Mouse (Mus musculus): ENCODE data around the gene Stox2. TPM values are rescaled to one million over a fixed set of nuclear protein-coding genes. Genes with fewer than 3 reads are reported as not detected.
A peak's percentile ranks its signal among the peaks of the same experiment; 100 is the strongest.

Gene Stox2
- total and polyA plus RNA-seq, 3 experiments, result 0.27 TPM; not detected in 2

DNA sequence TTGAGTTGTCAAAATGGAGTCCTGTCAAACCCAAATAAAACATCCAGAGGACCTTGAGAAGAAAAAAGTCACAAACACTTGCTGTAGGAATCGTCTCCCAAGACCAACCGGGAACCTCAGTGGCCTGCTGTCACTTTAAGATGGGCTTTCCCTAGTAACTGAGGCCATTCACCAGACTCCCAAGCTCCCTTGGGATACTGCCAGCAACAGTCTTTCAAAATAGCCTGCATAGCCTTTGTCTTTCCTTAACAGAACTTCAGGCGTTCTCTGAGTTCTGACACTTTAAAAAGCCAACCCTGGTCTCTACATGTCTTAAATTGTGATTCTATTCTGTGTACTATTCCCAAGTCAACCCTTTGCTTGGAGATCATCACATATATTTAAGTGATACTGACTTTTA is 64.9 kb downstream of the Stox2 start:
- TF ChIP-seq TAL1 (conservative IDR thresholded peaks at IDR 0.05; ENCODE audit: low read depth, low read length) (no peak), CTCF (IDR thresholded peaks at IDR 0.05; ENCODE audit: low read depth, low read length) (no peak), POLR2AphosphoS5 (IDR thresholded peaks at IDR 0.05; ENCODE audit: insufficient replicate concordance, low read depth, low read length) (no peak)

DNA sequence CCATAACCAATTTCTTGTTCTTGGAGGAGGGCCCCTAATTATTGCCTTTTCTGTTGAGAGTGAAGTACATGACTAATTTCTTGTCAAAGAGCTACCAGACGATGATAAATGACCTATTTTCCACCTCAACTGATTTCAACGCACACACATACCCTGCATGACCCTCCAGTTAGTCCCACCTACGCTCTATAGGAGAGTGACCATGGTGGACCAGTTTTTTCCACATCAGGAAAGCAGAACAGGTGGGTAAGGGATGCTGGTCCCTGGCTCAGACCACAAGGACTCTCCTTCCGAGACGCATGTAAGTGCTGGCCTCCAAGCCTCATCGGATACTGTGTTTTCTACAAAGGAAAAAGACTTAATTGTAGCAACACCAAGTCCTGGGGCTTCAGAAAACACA is 65.4 kb downstream of the Stox2 start:
- TF ChIP-seq POLR2AphosphoS5 (IDR thresholded peaks at IDR 0.05; ENCODE audit: insufficient replicate concordance, low read depth, low read length) (no peak), GATA2 (IDR thresholded peaks at IDR 0.05; ENCODE audit: borderline replicate concordance, low read depth, low read length) (no peak)
- no peaks in the 10 kb centered on the region for H3K9me3 ChIP-seq (replicated peaks)
- no peaks in the 10 kb centered on the region for H3K4me1 ChIP-seq (ENCODE audit: insufficient read depth, low read depth, low read length)
- H3K4me3 ChIP-seq (ENCODE audit: low read depth, low read length), result no peak overlapping the region
- no peaks in the 10 kb centered on the region for H3K27me3 ChIP-seq (ENCODE audit: insufficient read depth, low read length)
- ATAC-seq (ENCODE audit: extremely low read depth, insufficient number of reproducible peaks, low FRiP score, poor library complexity, severe bottlenecking) (no peak), DNase-seq (ENCODE audit: low spot score) (no peak)
- no peaks in the 10 kb centered on the region for H3K36me3 ChIP-seq (replicated peaks)

More for the DNA sequence above, 64.9 kb downstream of the Stox2 start:
- ATAC-seq (ENCODE audit: extremely low read depth, insufficient number of reproducible peaks, low FRiP score, poor library complexity, severe bottlenecking), result no peak
- DNase-seq (ENCODE audit: low spot score), result no peak
- no peaks in the 10 kb centered on the region for H3K27me3 ChIP-seq (ENCODE audit: insufficient read depth, low read length)
- no peaks in the 10 kb centered on the region for H3K4me1 ChIP-seq (ENCODE audit: insufficient read depth, low read depth, low read length)
- H3K36me3 ChIP-seq (replicated peaks), result no peaks in the 10 kb centered on the region
- no peaks in the 10 kb centered on the region for H3K9me3 ChIP-seq (replicated peaks)
- H3K4me3 ChIP-seq (ENCODE audit: low read depth, low read length), result no peak overlapping the region

DNA sequence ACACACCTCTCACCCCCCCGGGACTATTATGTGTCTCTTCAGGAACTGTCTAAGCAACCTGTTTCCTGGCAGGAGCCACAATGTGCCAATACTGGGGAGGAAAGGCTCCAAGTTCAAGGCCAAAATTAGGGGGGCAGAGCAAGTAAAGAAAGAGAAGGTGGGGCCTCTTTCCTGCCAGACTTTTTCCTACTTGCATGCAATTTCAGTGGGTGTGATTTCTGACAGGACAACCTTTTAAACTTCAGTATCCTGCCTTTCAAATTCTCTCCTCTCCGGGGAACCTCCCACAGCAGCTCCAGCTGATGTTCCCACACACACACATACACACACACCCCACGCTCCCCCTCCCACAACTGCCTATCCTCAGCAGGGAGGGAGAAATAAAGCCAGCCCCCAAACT is 66.1 kb downstream of the Stox2 start:
- Histone ChIP-seq H3K36me3 (replicated peaks) (no peaks in the 10 kb centered on the region), H3K27me3 (ENCODE audit: insufficient read depth, low read length) (no peaks in the 10 kb centered on the region), H3K4me1 (ENCODE audit: insufficient read depth, low read depth, low read length) (no peaks in the 10 kb centered on the region), H3K4me3 (ENCODE audit: low read depth, low read length) (no peak overlapping the region), H3K9me3 (replicated peaks) (no peaks in the 10 kb centered on the region)
- ATAC-seq (ENCODE audit: extremely low read depth, insufficient number of reproducible peaks, low FRiP score, poor library complexity, severe bottlenecking) (no peak), DNase-seq (ENCODE audit: low spot score) (no peak)
- TF ChIP-seq CTCF (IDR thresholded peaks at IDR 0.05; ENCODE audit: low read depth, low read length) (no peak), GATA1 (IDR thresholded peaks at IDR 0.05; ENCODE audit: borderline replicate concordance, low read length) (no peak), TAL1 (conservative IDR thresholded peaks at IDR 0.05; ENCODE audit: low read depth, low read length) (no peak), GATA2 (IDR thresholded peaks at IDR 0.05; ENCODE audit: borderline replicate concordance, low read depth, low read length) (no peak), POLR2AphosphoS5 (IDR thresholded peaks at IDR 0.05; ENCODE audit: insufficient replicate concordance, low read depth, low read length) (no peak)

DNA sequence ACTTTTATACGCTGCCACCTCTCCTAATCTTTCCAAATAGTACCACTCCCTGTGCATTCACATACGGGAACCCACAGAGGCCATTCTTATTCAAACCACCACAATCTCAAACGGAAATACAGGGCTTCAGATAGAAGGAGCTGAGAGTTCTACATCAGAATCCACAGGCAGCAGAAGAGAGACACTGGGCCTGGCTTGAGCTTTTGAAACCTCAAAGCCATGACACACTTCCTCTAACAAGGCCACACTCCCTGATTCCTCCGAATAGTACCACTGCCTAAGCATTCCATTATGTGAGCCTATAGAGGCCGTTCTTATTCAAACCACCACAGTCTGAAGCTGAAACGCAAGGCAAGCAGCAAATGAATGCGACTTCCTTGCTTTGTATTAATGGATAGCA is 69.5 kb downstream of the Stox2 start:
- no peaks in the 10 kb centered on the region for H3K27me3 ChIP-seq (ENCODE audit: insufficient read depth, low read length)
- no peak for DNase-seq (ENCODE audit: low spot score)
- TF ChIP-seq TAL1 (conservative IDR thresholded peaks at IDR 0.05; ENCODE audit: low read depth, low read length), result no peak
- TF ChIP-seq GATA1 (IDR thresholded peaks at IDR 0.05; ENCODE audit: borderline replicate concordance, low read length), result no peak
- TF ChIP-seq POLR2AphosphoS5 (IDR thresholded peaks at IDR 0.05; ENCODE audit: insufficient replicate concordance, low read depth, low read length), result no peak
- no peak for TF ChIP-seq GATA2 (IDR thresholded peaks at IDR 0.05; ENCODE audit: borderline replicate concordance, low read depth, low read length)
- no peak for TF ChIP-seq CTCF (IDR thresholded peaks at IDR 0.05; ENCODE audit: low read depth, low read length)
- H3K36me3 ChIP-seq (replicated peaks), result no peaks in the 10 kb centered on the region
- H3K4me3 ChIP-seq (ENCODE audit: low read depth, low read length), result no peak overlapping the region
- ATAC-seq (ENCODE audit: extremely low read depth, insufficient number of reproducible peaks, low FRiP score, poor library complexity, severe bottlenecking), result no peak
- H3K4me1 ChIP-seq (ENCODE audit: insufficient read depth, low read depth, low read length), result no peaks in the 10 kb centered on the region
- H3K9me3 ChIP-seq (replicated peaks), result no peaks in the 10 kb centered on the region

DNA sequence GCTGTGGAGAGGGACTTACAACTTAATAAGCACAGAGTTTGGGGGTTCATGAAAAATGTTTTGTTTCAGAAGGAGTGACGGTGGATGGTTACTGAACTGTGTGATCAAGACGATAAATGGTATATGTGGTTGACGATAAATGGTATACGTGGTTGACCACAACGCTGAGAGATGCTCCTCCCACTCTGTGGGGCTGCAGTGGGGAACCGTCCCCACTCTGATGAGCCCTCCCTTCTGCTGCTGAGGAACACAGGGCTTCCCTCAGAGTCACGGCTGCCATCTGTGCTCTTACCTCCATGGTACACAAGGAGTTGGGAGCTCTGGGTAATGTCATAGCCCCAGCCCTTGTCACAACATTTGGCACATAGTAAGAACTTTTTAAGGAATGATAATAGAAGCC is 72.4 kb downstream of the Stox2 start:
- H3K27me3 ChIP-seq (ENCODE audit: insufficient read depth, low read length), result no peaks in the 10 kb centered on the region
- H3K4me3 ChIP-seq (ENCODE audit: low read depth, low read length), result no peak overlapping the region
- H3K9me3 ChIP-seq (replicated peaks), result no peaks in the 10 kb centered on the region
- no peaks in the 10 kb centered on the region for H3K36me3 ChIP-seq (replicated peaks)
- DNase-seq (ENCODE audit: low spot score), result no peak
- no peaks in the 10 kb centered on the region for H3K4me1 ChIP-seq (ENCODE audit: insufficient read depth, low read depth, low read length)
- TF ChIP-seq TAL1 (conservative IDR thresholded peaks at IDR 0.05; ENCODE audit: low read depth, low read length) (no peak), CTCF (IDR thresholded peaks at IDR 0.05; ENCODE audit: low read depth, low read length) (no peak), GATA1 (IDR thresholded peaks at IDR 0.05; ENCODE audit: borderline replicate concordance, low read length) (no peak), GATA2 (IDR thresholded peaks at IDR 0.05; ENCODE audit: borderline replicate concordance, low read depth, low read length) (no peak)
- ATAC-seq (ENCODE audit: extremely low read depth, insufficient number of reproducible peaks, low FRiP score, poor library complexity, severe bottlenecking), result no peak

DNA sequence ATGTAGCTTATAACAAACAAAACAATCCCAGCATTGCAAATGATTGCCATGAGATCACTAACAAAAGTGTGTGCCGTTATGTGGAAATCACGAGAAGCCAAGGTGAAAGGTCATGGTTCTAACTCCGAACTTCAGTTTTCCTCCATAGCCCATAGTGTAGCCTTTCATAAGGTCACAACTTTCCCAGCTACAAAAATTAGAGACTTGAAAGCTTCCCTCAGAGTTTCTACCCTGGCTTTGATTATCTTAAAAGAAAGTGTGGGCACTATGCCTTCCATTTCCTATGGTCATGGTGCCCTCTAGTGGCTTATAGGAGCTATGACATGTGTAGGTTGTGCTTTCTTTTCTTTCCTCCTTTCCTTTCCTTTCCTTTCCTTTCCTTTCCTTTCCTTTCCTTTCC is 74.6 kb downstream of the Stox2 start:
- DNase-seq (ENCODE audit: low spot score) (no peak), ATAC-seq (ENCODE audit: extremely low read depth, insufficient number of reproducible peaks, low FRiP score, poor library complexity, severe bottlenecking) (no peak)

DNA sequence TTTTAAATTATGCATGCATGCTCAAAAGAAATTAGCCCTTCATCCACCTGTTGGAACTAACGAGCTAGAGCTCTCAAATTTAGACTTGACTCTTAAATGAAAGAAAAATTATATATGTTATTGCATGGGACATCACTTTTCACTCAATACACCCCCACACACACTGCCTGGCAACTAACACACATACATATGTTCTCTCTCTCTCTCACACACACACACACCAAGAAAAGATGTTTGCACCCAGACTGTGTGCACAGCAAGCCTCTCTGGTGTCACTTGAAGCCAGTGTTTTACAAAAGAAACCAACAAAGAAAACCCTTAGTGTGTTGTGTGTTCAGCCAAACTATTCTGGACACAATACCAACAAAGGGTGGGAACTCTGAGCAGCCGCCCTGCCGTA is 75.1 kb downstream of the Stox2 start:
- H3K4me1 ChIP-seq (ENCODE audit: insufficient read depth, low read depth, low read length), result no peaks in the 10 kb centered on the region
- H3K27me3 ChIP-seq (ENCODE audit: insufficient read depth, low read length), result 0 out of 2 replicates have a peak, but pooled peaks cover 3% of the 10 kb centered on the region
- no peaks in the 10 kb centered on the region for H3K36me3 ChIP-seq (replicated peaks)
- no peak overlapping the region for H3K4me3 ChIP-seq (ENCODE audit: low read depth, low read length)
- no peak for ATAC-seq (ENCODE audit: extremely low read depth, insufficient number of reproducible peaks, low FRiP score, poor library complexity, severe bottlenecking)
- TF ChIP-seq GATA1 (IDR thresholded peaks at IDR 0.05; ENCODE audit: borderline replicate concordance, low read length) (no peak), CTCF (IDR thresholded peaks at IDR 0.05; ENCODE audit: low read depth, low read length) (no peak), POLR2AphosphoS5 (IDR thresholded peaks at IDR 0.05; ENCODE audit: insufficient replicate concordance, low read depth, low read length) (no peak), GATA2 (IDR thresholded peaks at IDR 0.05; ENCODE audit: borderline replicate concordance, low read depth, low read length) (no peak), TAL1 (conservative IDR thresholded peaks at IDR 0.05; ENCODE audit: low read depth, low read length) (no peak)
- DNase-seq (ENCODE audit: low spot score), result no peak
- no peaks in the 10 kb centered on the region for H3K9me3 ChIP-seq (replicated peaks)

More for the DNA sequence above, 74.6 kb downstream of the Stox2 start:
- Histone ChIP-seq H3K9me3 (replicated peaks) (no peaks in the 10 kb centered on the region), H3K27me3 (ENCODE audit: insufficient read depth, low read length) (0 out of 2 replicates have a peak, but pooled peaks cover 1% of the 10 kb centered on the region), H3K4me3 (ENCODE audit: low read depth, low read length) (no peak overlapping the region), H3K36me3 (replicated peaks) (no peaks in the 10 kb centered on the region), H3K4me1 (ENCODE audit: insufficient read depth, low read depth, low read length) (no peaks in the 10 kb centered on the region)
- peak; percentile 51 for TF ChIP-seq CTCF (IDR thresholded peaks at IDR 0.05; ENCODE audit: low read depth, low read length)
- no peak for TF ChIP-seq GATA2 (IDR thresholded peaks at IDR 0.05; ENCODE audit: borderline replicate concordance, low read depth, low read length)

Data from G1E (cell line).